Mouse (Mus musculus) gastrocnemius, postnatal 36 days (tissue): ENCODE measurements around the gene Mllt1. TPM values are rescaled to one million over a fixed set of nuclear protein-coding genes. Genes with fewer than 3 reads are reported as not detected.
A peak's percentile ranks its signal among the peaks of the same experiment; 100 is the strongest.
"Not testable (repeated sequence)": the region's sequence is repeated elsewhere in the genome, so short reads cannot be mapped to it uniquely, and the experiment has no call there.

Source experiments
- DNase-seq, 2 experiments: peaks; one replicate each; pipeline ENCODE4 v3.0.0; 2022
- intact Hi-C: fragments of 180-260 bp; cut with DNase I; formaldehyde crosslinking; loops from one replicate; pipeline ENCODE4 v1.15.1; 2025
- total RNA-seq, 2 experiments: library from RNA; stranded (reverse); gene quantifications; 2 replicates each; pipeline ENCODE4 v1.2.3; 2021

The Mllt1 gene
- total RNA-seq, 2 experiments from 2014 or later, result 16.6 to 17.6 TPM

DNA sequence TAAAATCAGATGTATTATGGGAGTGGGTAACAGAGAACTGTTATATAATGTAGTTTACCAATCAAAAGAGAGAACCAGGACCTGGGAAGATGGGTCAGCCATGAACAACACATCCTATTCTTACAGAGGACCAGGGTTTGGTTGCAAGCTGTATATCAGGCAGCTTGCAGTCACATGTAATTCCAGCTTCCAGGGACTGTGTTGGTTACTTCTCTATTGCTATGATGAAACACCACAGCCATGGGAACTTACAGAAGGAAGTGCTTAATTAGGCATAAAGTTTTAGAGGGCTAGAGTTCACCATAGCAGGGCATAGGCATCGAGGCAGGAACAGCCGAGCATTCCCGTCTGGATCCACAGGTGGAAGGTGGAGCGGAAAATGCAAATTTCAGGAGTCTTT is 3.5 kb upstream of the Mllt1 start:
- intact Hi-C loops, result loop anchor here (5.0 kb wide), 1 partner anchor 36 kb away; no protein-coding TSS in a partner anchor
- DNase-seq, result no peak

DNA sequence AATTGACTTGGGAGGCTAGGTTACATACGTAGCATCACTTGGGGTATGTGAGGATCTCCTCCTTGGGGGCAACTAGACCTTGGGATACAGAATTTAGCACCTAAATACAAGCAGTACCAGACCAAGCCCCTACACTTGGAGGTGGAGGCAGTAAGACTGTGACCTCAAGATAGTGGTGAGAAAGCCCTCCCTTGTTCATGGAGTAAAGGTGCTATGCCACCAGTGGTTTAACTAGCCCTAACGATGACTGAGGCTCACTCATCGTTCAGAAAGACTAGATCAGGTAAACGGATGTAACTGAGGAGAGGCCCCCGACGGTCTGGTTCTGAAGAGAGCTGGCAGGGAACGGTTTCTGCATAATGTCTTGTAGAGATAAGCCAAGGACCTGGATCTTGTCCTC is 1.5 kb upstream of the Mllt1 start:
- DNase-seq, result no peak
- intact Hi-C loops, result loop anchor here (5.0 kb wide), 1 partner anchor 34 kb away; no protein-coding TSS in a partner anchor

DNA sequence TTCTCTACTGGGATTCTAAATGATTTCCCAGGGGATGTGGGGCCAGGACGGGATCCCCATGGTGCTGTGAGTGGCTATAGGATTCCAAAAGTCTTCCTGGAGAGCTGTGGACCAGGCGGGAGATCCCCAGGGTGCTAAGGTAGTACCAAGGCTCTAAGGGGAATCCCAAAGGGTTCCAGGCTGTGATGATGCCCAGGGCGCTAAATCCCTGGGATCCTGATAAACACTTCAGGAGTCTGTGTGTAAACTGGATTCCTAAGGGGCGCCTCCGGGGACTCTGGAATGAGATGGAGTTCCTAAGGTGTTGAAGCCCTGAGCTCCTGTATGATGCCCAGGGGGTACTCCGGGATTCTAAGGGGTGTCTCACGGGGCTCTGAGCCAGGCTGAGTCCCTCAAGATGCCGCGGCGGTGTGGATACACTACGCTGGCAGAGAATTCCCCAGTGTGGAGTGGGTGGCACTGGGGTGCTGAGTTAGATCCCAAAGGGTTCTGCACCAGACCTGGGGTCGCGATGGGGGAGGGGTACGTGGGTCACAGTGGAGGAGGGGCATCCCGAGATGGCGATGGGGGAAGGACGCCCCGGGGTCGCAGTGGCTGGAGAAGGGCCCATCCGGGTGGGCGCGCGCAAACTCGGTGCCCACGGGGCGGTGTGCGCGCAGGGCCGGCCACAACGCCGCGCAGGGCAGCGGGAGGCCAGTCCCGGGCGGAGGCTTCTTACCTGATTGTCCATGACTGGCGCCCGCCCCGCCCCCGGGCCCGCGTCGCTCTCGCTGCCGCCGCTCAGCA is 477 bp downstream of the Mllt1 start:
- DNase-seq, result peak in 1 of 2 experiments; percentile 23
- intact Hi-C loops, result loop anchor here (5.0 kb wide), 1 partner anchor 32 kb away; no protein-coding TSS in a partner anchor

DNA sequence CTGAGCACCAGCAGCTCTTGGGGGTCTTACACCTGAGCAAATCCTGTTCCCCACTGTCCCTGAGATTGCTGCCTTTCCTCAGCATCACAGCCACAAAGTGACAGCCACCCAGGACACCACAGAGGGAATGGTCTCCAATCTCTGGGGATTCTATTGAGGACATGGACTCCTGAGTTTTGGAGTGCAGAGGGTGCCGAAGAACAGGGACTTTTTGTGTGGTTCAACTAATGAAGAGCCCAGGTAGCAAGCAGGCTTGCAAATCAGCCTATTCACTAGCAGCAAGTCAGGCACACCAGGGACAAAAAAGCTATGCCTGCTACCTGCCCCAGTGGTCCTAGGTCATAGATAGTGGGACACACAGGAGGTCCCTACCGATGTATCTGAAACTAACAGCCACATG is 1.8 kb downstream of the Mllt1 start:
- intact Hi-C loops, result no loop called here
- no peak for DNase-seq

DNA sequence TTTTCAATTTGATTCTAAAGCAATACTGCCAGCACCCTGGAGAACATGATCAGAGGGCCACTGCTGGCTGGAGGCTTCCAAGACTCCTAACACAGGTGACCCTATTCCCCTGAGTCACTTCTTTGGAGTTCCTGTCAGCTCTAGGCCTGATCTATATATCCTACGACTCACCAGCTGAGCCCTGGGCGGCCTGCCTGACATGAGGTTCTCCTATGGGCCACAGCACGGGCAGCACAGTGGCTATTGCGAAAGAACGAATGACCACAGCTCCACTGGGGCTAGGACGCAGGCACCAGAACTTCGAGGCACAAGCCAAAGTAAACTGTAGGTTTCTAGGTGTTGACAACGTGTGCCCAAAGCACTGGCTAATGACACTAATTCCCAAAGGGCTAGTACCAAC is 5.2 kb downstream of the Mllt1 start:
- intact Hi-C loops, result no loop called here
- no peak for DNase-seq

DNA sequence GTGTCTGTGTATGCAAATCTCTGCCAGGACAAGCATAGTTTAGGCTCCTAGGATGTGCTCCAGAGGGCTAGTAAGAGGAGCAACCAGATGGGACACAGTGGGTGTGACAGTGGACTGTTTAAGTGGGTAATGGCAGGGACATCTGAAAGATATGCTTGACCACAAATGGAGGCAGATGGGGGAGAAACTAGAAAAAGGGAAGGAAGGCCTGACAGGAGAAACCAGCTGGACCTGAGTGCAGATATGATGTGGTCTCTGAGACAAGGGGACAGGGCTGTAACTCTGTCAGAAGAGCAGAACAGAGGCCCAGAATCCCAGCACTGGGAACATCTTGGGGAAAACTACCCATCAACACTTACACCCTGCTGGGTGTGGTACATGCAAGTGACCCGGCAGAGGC is 5.7 kb downstream of the Mllt1 start:
- intact Hi-C loops, result no loop called here
- DNase-seq, result no peak

DNA sequence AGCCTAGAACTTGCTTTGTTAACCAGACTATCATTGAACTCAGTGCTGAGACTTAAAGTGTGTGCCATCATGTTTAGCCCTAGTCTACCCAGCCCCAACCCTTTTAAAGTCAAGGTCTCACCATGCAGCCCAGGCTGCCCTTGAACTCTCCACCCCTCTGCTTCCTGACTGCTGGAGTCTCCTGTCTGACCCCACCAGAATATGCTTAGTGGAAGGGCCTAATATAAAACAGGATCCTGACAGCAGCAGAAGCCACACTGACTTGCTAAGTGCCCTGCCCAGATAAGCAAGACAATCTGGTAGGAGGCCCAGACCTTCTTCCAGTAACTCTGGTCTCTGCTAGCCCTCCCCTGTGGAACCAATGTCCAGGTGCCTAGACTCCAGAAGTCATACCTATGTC is 6.1 kb downstream of the Mllt1 start:
- DNase-seq, result no peak
- intact Hi-C loops, result no loop called here

DNA sequence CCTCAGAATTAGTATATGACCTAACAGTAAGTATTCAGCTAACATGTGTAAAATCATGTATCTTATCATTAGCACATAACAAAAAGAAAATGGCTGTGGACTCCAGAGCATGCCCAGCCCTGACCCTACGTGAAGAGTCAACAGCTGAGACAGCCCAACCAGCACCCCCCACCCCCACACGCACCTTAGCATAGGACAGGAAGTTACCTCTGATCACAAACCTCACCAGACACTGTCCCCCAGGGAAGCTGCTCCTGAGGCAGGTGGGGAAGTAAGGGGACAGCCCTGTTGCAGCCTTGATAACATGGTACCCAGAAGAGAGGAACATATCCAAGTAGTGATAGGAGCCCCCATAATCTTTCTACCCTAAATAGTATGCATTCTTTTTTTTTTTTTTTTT is 9.2 kb downstream of the Mllt1 start:
- DNase-seq, result no peak
- intact Hi-C loops, result no loop called here

DNA sequence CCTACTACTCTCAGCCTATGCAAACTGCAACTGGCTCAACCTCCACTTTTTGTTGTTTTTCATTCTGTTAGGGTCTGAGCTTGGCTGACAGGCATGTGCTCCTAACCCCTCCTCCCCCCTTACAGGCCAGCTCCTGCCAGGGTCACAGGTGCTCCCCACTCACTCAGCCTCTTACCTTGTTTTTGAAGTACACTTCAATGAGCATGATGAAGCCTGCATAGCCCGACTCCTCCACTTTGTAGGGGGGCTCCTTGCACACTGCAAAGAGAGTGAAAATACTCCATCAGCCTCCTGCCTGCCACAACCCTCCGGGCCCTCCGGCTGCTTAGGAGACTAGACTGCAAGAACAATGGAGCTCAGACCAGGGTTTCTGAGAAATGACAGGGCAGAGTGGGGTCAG is 15.5 kb downstream of the Mllt1 start:
- DNase-seq, result no peak
- intact Hi-C loops, result no loop called here

DNA sequence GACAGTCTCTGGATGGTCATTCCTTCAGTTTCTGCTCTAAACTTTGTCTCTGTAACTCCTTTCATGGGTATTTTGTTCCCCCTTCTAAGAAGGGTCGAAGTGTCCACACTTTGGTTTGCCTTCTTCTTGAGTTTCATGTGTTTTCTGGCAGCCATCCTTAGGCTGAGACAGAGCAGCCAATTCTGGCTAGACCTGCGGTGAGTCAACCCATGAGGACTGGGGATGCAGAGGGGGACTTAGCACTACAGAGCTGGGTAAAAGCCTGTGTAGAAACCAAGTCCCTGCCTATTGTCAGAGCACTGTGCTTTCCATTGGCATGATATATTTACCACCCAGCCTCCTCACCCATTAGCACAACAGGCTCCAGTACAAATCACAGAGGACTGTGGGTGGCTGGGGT is 18.0 kb downstream of the Mllt1 start:
- intact Hi-C loops, result no loop called here
- DNase-seq, result no peak

DNA sequence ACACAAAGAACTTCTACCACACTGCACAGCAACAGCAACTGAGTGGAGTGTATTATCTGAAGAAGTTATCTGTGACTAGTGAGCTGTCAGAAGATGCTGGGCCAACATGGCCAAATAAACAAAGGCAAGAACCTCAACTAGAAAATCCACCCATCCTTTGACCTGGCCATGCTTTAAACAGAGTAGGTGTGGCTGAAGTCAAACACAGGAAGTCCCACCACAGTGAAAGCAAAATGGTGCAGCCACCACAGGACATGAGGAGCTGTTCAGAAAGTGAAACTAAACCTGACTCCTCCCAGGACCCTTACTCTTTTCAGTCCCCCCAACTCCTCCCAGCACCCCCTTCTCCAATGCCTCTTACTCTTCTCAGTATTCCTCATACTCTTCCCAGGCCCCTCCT is 21.8 kb downstream of the Mllt1 start:
- no peak for DNase-seq
- intact Hi-C loops, result no loop called here

DNA sequence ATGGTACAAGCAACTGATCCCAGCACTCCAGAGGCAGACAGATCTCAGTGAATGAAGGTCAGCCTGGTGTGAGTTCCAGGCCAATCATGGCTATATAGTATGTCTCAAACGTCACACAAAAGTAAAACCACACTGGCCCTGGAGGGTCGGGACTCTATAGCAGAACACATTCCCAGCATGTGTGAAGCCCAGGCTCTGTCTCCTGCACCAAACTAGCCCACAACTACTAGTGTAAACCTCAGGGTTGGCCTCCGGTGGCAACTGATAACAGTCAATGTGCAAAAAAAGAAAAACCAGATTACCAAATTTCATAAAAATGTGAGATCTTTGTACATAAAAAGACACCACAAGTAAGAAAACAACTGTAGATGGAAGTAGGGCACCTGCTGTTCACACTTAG is 22.2 kb downstream of the Mllt1 start:
- intact Hi-C loops, result no loop called here
- DNase-seq, result no peak

DNA sequence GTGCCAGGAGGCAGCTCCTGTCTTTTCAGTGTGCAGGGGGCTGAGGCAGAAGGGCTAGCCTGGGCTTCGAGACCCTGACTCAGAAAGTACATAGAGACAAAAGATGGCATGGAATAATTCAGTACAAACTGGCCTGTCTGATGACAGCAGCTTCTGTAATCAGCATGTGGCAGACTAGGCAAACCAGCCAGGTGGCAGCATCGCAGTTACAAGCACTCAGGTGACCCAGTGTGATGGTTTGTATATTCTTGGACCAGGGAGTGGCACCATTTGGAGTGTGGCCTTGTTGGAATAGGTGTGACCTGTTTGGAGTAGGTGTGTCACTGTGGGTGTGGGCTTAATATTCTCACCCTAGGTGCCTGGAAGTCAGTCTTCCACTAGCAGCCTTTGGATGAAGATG is 25.5 kb downstream of the Mllt1 start:
- intact Hi-C loops, DNase-seq: not testable (repeated sequence)

DNA sequence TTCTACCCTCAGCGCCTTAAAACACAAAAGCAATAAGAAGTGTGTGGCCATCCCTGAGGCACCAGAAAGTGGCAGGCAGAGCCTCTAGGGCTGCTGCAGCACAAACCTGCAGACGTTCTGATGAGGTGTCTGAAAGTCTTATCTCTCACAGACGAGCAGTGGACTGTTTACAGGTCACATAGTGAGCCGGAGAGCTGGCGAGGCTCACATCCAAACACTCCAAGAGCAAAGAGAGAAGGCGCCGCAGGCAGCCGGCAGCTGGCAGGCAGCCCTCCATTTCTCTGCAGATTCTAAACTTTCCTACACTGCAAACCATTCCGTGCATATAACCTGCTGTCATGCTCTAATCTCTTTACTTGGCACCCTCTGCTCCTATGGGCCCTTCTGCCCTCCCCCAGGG is 27.3 kb downstream of the Mllt1 start:
- no peak for DNase-seq
- intact Hi-C loops, result no loop called here

DNA sequence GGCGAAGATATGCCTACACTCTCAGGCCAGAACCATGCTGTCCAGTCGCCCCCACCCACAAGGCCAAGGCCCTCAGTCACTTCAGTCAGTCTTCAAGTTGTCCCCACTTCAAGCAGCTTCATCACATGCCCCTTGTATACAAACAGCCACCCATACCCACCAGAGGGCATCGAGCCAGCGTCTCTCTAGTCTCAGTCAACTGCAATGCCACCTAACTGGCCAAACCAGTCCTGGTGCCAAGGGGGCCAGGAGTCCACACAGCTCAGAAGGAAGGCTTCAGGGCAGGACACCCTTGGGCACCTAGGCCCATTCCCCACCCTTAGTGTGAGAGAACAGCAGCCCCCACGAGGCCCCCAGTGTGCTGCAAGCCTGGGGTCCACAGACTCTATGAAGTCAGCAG is 28.1 kb downstream of the Mllt1 start:
- intact Hi-C loops, result no loop called here
- DNase-seq, result no peak

DNA sequence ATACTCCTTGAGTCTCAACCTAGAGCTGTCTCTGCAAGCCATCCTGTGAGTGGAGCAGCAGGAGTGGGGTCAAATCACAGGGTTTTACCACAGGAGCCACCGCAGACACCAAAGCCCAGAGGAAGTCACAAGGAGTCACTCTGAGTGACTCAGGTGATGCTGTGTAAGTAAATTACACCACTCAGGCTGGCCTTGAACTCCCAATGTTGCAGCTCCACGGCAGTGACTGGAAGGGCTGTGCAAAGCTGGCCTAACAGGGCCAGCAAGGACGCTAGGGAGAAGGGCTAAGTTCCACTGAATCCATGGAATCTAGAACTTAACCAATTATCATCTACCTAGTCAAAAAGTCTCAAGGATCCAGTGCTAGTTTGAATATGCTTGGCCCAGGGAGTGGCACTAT is 29.0 kb downstream of the Mllt1 start:
- intact Hi-C loops, result no loop called here
- no peak for DNase-seq

DNA sequence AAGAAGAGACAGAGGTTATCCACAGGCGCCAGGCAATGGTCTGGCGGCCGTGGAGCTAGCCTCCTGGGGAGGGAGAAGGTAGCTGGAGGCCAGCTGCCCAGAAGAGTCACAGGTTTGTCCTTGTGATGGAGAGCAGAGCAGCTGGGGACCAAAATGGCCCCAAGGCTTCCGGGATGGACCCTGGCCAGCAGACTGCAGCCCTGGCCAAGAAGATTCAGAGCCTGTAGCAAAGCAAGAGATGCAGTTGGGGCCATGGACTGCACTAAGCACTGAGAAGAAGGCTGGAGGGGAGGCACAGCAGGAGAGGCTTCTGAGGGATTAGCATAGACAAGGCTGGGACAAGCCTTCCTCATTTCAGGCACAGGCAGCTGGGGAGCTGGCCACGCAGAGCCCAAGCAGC is 32.5 kb downstream of the Mllt1 start:
- DNase-seq, result no peak
- intact Hi-C loops, result loop anchor here (5.0 kb wide), 1 partner anchor 35 kb away; the partner anchor contains the start of gene Mllt1

DNA sequence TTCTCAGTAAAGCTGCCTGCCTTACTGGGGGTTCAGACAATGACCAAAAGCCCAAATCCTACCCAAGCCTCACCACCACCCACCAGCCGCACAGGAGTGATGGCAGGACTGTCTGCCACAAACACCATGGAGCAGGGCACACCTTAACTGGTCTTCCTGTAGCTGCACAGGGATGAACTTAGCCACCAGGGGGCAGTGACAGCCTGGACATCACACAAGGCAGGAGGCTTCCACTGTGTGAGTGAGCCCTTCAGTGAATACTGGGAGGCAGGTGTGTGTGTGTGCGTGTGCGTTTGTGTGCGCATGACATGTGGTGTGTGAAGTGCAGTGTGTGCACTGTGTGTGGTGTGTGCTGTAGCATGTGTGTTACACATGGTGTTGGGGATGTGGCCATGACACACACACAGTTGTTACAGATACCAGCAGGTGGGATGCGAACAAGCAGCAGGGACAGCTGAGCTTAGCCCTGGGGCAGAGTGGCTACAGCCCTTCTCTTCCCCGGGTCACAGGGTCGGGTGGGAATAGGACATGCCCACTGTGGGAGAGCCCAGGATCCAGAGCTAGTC is 37.5 kb downstream of the Mllt1 start:
- intact Hi-C loops, result loop anchor here (2.0 kb wide), 1 partner anchor 53 kb away; no protein-coding TSS in a partner anchor
- peak; percentile 68 to 78 for DNase-seq

DNA sequence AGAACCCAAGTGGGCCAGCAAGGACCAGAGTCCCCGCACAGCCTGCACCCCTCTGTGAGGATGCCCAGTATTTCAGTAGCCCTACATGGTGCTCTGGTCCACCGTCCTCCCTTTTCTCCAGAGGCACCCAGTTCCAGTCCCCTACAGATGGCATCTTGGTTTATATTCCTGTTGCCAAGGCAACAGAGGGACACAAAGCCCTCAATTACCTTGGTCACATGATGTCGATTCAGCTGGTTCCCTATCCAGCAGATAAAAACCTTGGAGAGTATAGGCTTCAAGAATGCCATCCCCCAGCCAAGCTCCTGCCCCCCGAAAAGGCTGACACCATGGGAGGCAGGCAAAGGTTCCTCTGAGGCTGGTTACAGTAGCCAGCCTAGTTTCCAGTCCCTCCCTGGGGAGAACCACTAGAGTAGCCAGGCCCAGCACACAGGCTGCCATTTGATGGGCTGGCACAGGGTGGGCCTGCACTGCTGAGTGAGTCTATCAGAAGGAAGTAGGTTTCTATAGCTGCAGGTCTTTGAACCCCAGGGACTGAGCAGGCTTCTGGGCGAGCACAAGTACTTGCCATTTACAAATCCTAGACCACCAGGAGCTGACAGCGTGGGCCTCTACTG is 38.6 kb downstream of the Mllt1 start:
- intact Hi-C loops, result loop anchor here (2.0 kb wide), 1 partner anchor 54 kb away; no protein-coding TSS in a partner anchor
- DNase-seq, result no peak

DNA sequence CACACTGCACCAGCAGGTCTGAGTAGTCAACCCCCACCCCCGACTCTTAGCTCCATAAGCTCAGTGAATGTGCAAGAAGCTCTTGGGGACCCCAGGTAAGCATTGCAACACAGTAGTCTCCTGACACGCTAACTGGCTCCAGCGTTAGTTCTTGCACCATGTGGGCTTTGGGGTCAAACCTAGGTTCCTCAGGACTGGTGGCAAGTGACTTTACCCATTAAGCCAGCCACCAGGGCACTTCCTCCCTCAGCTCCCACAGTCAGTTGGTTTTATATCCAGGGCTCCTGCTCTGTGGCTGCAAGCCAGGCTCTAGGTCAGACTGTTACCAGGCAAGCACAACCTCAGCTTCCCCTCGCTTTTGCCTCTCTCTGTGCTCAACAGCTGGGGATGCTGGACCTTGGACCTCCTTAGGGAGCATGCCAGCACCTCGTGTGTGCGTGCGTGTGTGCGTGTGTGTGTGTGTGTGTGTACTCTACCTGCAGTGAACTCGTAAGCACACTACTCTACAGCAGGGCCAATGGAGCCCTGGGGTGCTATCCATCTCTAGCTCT is 39.8 kb downstream of the Mllt1 start:
- intact Hi-C loops, result no loop called here
- no peak for DNase-seq

DNA sequence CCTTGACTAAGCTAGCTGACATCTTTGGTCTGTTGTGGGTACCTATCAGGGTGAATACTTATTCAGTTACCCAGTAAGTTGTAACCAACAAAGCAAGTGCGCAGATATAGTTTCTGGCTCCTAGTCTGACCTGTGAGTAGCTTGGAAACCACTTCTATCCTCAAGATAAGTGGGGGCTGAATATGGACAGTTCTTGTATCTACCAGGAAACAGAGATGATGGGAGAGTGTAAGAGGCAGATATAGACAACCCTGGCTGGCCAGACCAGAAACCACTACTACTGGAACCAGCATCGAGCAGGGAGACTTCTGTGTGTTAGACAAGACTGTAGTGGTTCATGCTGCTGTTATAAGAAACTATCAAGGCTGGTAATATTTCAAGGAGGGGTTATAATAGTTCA is 45.2 kb downstream of the Mllt1 start:
- intact Hi-C loops, result no loop called here
- DNase-seq, result no peak
